Mouse (Mus musculus): Measurements from ENCODE around the gene Tomm20.

- TF ChIP-seq CTCF (IDR thresholded peaks at IDR 0.05; ENCODE audit: insufficient read depth, low read length) (no peak), POLR2A (IDR thresholded peaks at IDR 0.05; ENCODE audit: borderline replicate concordance, extremely low read depth, low read depth, low read length) (no peak)
These were observed 42.3 kb downstream of the Tomm20 start for GRCm38 (mm10) chr8:126903224-126903895.
